Mouse (Mus musculus): ENCODE data around the gene Ankrd49. TPM values are rescaled to one million over a fixed set of nuclear protein-coding genes. Genes with fewer than 3 reads are reported as not detected.

Ankrd49 gene
- polyA plus RNA-seq, 1 experiment from 2014 or later, result 47.7 TPM

GRCm38 (mm10) chr9:14739498-14740150 lies 45.0 kb downstream of the Ankrd49 start:
- Histone ChIP-seq H3K36me3 (no peaks in the 10 kb centered on the region), H3K27me3 (no peaks in the 10 kb centered on the region), H3K4me3 (no peak overlapping the region), H3K4me2 (replicated peaks) (no peak overlapping the region), H3K4me1 (no peaks in the 10 kb centered on the region), H3K9ac (no peak overlapping the region), H3K27ac (no peak overlapping the region), H3K9me3 (no peaks in the 10 kb centered on the region)
- ATAC-seq (ENCODE audit: insufficient number of reproducible peaks, insufficient read depth, low FRiP score, low TSS enrichment), result no peak
- WGBS, result 83% methylated on average over 4 of the region's 4 CpGs

GRCm38 (mm10) chr9:14730941-14731541 lies 53.6 kb downstream of the Ankrd49 start:
- H3K4me3 ChIP-seq, result no peak overlapping the region
- H3K9ac ChIP-seq, result no peak overlapping the region
- no peak for ATAC-seq (ENCODE audit: insufficient number of reproducible peaks, insufficient read depth, low FRiP score, low TSS enrichment)
- H3K27me3 ChIP-seq, result no peaks in the 10 kb centered on the region
- H3K36me3 ChIP-seq, result no peaks in the 10 kb centered on the region
- no peak overlapping the region for H3K4me2 ChIP-seq (replicated peaks)
- no peak overlapping the region for H3K27ac ChIP-seq
- 24% methylated on average over 9 of the region's 9 CpGs for WGBS
- peaks cover 7% of the 10 kb centered on the region; the same call in 1 of the 2 replicates for H3K4me1 ChIP-seq
- no peaks in the 10 kb centered on the region for H3K9me3 ChIP-seq

Other genes starting within 250 kb of the Ankrd49 start
- gene Amotl1, start 139.8 kb downstream of the Ankrd49 start, polyA plus RNA-seq (2016; fragmentation: Nextera tagmentation; extraction: Ambion mirVana), result 33.7 and 35.1 TPM in 2 replicates
- 0.08 and 0.18 TPM in 2 replicates for gene Piwil4, start 44.1 kb downstream of the Ankrd49 start, polyA plus RNA-seq (2016; fragmentation: Nextera tagmentation; extraction: Ambion mirVana)
- 3.7 and 4.6 TPM in 2 replicates for gene Fut4, start 32.5 kb downstream of the Ankrd49 start, polyA plus RNA-seq (2016; fragmentation: Nextera tagmentation; extraction: Ambion mirVana)
- 0.36 TPM in 1 of 2 replicates, not detected in the other for gene 1700012B09Rik, start 13.8 kb downstream of the Ankrd49 start, polyA plus RNA-seq (2016; fragmentation: Nextera tagmentation; extraction: Ambion mirVana)
- gene Mre11a, start 202 bp downstream of the Ankrd49 start, polyA plus RNA-seq (2016; fragmentation: Nextera tagmentation; extraction: Ambion mirVana), result 33.4 and 33.8 TPM in 2 replicates
- 0.38 and 0.40 TPM in 2 replicates for gene Gpr83, start 75.4 kb upstream of the Ankrd49 start, polyA plus RNA-seq (2016; fragmentation: Nextera tagmentation; extraction: Ambion mirVana)
- 0.29 and 0.43 TPM in 2 replicates for gene Izumo1r, start 119.1 kb upstream of the Ankrd49 start, polyA plus RNA-seq (2016; fragmentation: Nextera tagmentation; extraction: Ambion mirVana)